Mouse (Mus musculus) hindbrain, embryonic 15.5 days (tissue): ENCODE measurements around the gene Gm21292. TPM values are rescaled to one million over a fixed set of nuclear protein-coding genes. Genes with fewer than 3 reads are reported as not detected.
"Not testable (repeated sequence)": the region's sequence is repeated elsewhere in the genome, so short reads cannot be mapped to it uniquely, and the experiment has no call there.

Experiments used
- ATAC-seq: fragments of 200-750 bp; cut with Nextera tagmentation; 2 replicates; pipeline ENCODE4 v1.8.0; 2017; ENCODE audit warnings: low read depth, moderate number of reproducible peaks, moderate TSS enrichment; ENCODE audit not compliant: low FRiP score
- H3K27ac ChIP-seq: fragments of 300-500 bp; sonication (generic); replicated peaks from 2 replicates; pipeline ENCODE4 v1.5.1; 2015; ENCODE audit warnings: mild to moderate bottlenecking, inconsistent platforms
- H3K27me3 ChIP-seq: fragments of 300-500 bp; sonication (generic); 2 replicates; pipeline ENCODE4 v1.6.1; 2015; ENCODE audit warnings: control low read depth, inconsistent platforms
- H3K36me3 ChIP-seq: fragments of 300-500 bp; sonication (generic); 2 replicates; pipeline ENCODE4 v1.6.1; 2015; ENCODE audit warnings: control low read depth, inconsistent platforms
- H3K4me1 ChIP-seq: fragments of 300-500 bp; sonication (generic); replicated peaks from 2 replicates; pipeline ENCODE4 v1.6.1; 2015; ENCODE audit warnings: control low read depth, inconsistent platforms
- H3K4me2 ChIP-seq: fragments of 300-500 bp; sonication (generic); 2 replicates; pipeline ENCODE4 v1.6.1; 2015; ENCODE audit warnings: moderate library complexity, mild to moderate bottlenecking, inconsistent platforms
- H3K4me3 ChIP-seq: fragments of 300-500 bp; sonication (generic); 2 replicates; pipeline ENCODE4 v1.5.1; 2015; ENCODE audit warnings: mild to moderate bottlenecking, inconsistent platforms
- H3K9ac ChIP-seq: fragments of 300-500 bp; sonication (generic); 2 replicates; pipeline ENCODE4 v1.6.1; 2015; ENCODE audit warnings: inconsistent platforms
- H3K9me3 ChIP-seq: fragments of 300-500 bp; sonication (generic); 2 replicates; pipeline ENCODE4 v1.6.1; 2016; ENCODE audit warnings: control low read depth, inconsistent platforms
- WGBS: fragments of 180-500 bp; shearing (Covaris S2); methylation state at CpG from one replicate; pipeline ENCODE4 v1.1.7; 2015; 5-methylcytosine and 5-hydroxymethylcytosine counted together
- polyA plus RNA-seq: library from polyadenylated mRNA; unstranded; fragments of >200 nt; fragmentation: Nextera tagmentation; extraction: Ambion mirVana; gene quantifications from 2 replicates; pipeline ENCODE4 v1.2.1, GENCODE M21; 2015

The Gm21292 gene
- polyA plus RNA-seq: not detected in 2 replicates

GRCm38 (mm10) chrY:9133824-9134223 lies at the start of gene Gm21292:
TSS of gene Gm21292 (minus strand) at chrY:9133924.
- not testable (repeated sequence) for H3K27ac ChIP-seq, H3K9me3 ChIP-seq, H3K4me2 ChIP-seq, ATAC-seq, H3K9ac ChIP-seq, H3K27me3 ChIP-seq, H3K4me3 ChIP-seq, H3K4me1 ChIP-seq, H3K36me3 ChIP-seq
- 71% methylated on average over 1 of the region's 2 CpGs for WGBS

Other genes starting within 250 kb of the Gm21292 start
- gene Gm21721, start 68.3 kb upstream of the Gm21292 start, polyA plus RNA-seq: not detected in 2 replicates
- gene Gm21812, start 213.3 kb upstream of the Gm21292 start, polyA plus RNA-seq: not detected in 2 replicates